Mouse (Mus musculus) T-helper 2 cell (primary cell): ENCODE data around the gene Nr0b2.

Experiments
- in situ Hi-C: fragments of 300-600 bp; cut with MboI, MseI; formaldehyde crosslinking; loops from one replicate; pipeline ENCODE4 v1.15.1; 2025; ENCODE audit warnings: high pct_unique_total_duplicates

Nr0b2 gene

GRCm38 (mm10) chr4:133552768-133553447, at the start of gene Nr0b2:
Gene Nr0b2, plus strand, starts transcription at chr4:133553376.
- in situ Hi-C loops, result no loop called here

DNA sequence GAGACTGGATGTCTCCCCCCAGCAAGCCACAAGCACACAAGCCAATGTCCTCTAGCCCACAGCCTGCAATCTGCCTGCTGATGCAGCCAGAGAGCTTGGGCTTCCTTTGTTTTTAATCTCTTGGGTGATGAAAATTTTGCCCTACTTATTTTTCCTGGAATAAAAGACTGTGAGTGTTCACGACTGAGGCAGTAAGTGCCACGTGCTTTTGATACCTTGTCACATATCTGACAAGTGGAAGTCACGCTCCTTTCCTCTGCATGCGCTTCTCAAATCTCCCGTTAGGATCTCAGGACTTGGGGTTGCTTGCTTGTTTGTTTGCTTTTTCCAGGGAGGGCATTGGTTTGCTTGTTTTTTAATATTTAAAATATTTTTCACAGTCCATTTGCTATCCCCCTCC, 48.9 kb upstream of the Nr0b2 start:
- in situ Hi-C loops, result no loop called here

DNA sequence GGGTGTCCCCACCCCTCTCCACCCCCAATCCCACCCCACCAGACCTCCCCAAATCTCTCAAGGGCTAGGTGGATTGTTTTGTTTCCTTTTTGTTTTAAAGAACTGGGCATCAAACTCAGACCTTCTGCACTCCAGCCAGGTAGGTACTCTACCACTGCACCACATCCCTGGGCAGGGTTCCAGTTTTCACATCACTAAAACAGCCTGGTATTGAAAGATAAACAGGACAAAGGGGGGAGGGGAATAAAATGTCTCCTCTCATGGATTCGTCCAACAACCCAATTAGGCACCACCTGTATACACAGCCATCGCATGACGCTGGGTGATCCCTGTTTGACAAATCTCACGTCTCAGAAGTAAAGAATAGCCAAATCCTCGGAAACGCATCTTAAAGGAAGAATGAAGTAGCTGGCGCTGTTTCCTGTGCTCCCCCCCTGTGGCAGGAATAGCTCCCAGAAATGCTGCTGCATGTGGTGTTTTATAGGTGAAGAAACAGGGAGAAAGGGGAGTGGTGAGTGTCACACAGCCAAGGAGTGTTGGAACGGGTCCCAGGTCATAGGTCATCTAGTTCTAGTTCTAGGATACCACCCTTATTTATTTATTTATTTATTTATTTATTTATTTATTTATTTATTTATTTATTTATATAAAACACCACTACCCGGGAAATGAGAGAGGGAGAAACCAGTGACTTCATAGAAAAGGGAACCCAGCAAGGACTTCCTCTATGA, 48.3 kb upstream of the Nr0b2 start:
- in situ Hi-C loops, result no loop called here

DNA sequence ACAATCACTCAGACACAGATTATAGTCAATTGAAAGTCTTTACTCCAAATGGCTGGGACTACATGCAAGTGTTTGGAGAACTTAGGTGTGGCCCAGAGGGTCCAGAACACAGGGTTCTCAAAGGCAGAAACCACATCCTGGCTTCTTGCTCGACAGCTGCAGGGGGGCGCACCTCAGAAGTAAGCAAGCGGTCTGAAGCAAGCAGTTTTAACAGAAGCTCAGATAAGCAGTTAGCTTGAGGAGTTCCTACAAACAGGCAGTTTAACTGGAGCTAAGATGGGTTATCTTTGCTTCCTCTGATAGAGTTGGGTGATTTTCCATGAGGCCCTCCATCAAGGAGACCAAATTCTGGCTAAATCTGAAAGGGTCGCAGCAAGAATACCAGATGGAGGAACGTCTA, 46.6 kb upstream of the Nr0b2 start:
- in situ Hi-C loops, result no loop called here

GRCm38 (mm10) chr4:133508990-133509389, 44.2 kb upstream of the Nr0b2 start:
- in situ Hi-C loops, result no loop called here

DNA sequence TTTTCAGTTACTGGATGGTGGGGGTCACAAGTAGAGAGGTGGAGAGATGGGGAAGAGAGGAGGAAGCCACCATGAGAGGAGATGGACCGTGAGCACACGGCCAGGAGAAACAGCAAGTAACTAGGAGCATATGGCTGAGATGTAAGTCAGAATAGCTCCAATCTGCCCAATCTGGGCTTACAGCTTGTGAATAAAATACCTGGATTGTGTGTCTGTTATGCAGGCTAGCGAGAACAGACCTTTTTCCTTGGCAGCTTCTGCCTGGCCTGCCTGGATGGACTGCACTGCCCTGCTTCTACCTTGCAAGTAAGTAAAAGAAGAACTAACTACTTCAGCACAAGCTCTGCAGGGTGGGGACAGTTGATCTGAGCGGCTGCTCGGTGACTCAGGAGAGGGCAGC, 42.1 kb upstream of the Nr0b2 start:
- in situ Hi-C loops, result loop anchor here (10.0 kb wide), 1 partner anchor 1664 kb away; no protein-coding TSS in a partner anchor

- in situ Hi-C loops, result loop anchor here (10.0 kb wide), 1 partner anchor 1662 kb away; no protein-coding TSS in a partner anchor
Measured at GRCm38 (mm10) chr4:133512511-133512910, 40.7 kb upstream of the Nr0b2 start.

- in situ Hi-C loops, result loop anchor here (10.0 kb wide), 1 partner anchor 1662 kb away; no protein-coding TSS in a partner anchor
Measured at GRCm38 (mm10) chr4:133512972-133513371, 40.2 kb upstream of the Nr0b2 start.

- in situ Hi-C loops, result loop anchor here (10.0 kb wide), 1 partner anchor 1656 kb away; no protein-coding TSS in a partner anchor
Measured at GRCm38 (mm10) chr4:133518601-133519368, 34.4 kb upstream of the Nr0b2 start, which contains the start of gene Kdf1. Gene Kdf1, plus strand, starts transcription at chr4:133518963.

GRCm38 (mm10) chr4:133519369-133519665, 33.9 kb upstream of the Nr0b2 start:
- in situ Hi-C loops, result loop anchor here (10.0 kb wide), 1 partner anchor 1655 kb away; no protein-coding TSS in a partner anchor

DNA sequence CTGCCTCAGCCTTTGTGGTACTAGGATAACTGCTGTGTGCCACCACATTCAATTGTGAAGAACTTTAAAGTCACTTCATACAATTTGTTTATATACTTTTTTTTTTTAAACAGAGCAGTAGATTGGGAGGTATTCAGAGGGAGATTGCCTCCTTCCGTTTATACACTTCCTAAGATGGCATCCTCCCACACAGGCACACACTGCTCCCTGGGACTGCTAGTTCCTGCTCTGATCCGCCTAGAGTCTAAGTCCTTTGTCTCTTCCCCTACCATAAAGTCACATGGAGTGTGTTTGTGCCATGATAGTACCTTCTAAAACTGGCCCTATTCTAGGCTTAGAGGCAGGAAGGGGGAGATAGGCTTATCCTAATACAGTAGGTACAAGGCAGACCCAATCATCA, 31.7 kb upstream of the Nr0b2 start:
- in situ Hi-C loops, result no loop called here

DNA sequence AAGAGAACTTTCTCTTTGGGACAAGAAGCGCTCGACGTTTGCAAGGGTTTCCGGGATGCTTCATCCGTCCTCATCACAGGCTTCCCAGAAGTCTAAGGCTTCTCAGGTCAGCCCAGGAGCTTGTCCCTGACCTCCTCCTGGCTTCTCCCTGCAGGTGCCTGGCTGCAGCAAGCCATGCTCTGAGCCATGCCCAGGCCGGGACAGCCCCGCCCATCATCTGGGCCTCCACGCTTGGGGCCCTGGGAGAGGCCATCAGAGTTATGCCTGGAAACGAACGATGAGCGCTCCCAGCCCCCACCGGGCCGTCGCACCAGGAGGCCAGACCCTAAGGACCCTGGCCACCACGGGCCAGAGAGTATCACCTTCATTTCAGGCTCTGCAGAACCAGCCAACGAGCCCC, 25.4 kb upstream of the Nr0b2 start:
- in situ Hi-C loops, result no loop called here

DNA sequence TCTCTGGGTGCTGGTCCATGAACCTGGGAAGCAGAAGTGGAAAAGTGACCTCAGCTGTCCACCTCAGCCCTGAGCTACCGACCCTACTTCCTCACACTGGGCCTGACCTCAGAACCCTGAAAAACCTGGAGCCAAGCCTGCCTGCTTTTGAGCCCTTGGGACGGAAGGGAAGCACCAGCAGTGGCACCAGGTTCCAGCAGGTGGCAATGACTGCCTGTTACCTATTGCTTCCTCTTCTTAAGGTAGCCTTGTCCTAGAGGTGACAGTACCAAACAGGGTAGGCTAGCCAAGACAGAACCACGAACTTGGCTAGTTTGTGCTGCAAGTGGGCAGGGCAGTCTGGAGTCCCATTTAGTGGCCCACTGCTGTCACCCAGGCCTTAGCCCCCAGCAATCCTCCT, 20.4 kb upstream of the Nr0b2 start:
- in situ Hi-C loops, result no loop called here

DNA sequence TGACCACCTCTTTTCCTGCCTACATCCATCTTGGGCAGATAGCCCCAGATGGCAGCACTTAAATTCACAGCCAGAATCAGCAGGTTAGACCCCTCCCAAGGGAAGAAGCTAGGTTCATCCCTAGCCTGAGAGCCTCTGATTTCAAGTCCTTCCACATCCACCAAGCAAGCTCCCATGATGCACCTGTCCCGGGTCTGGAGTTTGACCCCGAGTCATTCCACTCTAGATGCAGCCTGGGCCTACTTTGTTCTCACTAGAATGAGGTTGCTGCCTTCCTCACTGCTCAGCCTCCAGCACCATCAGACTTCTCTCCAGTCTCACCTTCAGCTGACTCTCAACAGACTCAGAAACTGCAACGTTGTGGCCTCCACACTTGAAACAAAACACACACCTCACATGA, 17.1 kb upstream of the Nr0b2 start:
- in situ Hi-C loops, result no loop called here

GRCm38 (mm10) chr4:133536652-133537051, 16.5 kb upstream of the Nr0b2 start:
- in situ Hi-C loops, result no loop called here

- in situ Hi-C loops, result no loop called here
Measured at GRCm38 (mm10) chr4:133545272-133546231, 7.6 kb upstream of the Nr0b2 start, which contains the start of gene Nudc. Gene Nudc, minus strand, starts transcription at chr4:133545996.

GRCm38 (mm10) chr4:133552029-133552428, 1.1 kb upstream of the Nr0b2 start:
- in situ Hi-C loops, result no loop called here

DNA sequence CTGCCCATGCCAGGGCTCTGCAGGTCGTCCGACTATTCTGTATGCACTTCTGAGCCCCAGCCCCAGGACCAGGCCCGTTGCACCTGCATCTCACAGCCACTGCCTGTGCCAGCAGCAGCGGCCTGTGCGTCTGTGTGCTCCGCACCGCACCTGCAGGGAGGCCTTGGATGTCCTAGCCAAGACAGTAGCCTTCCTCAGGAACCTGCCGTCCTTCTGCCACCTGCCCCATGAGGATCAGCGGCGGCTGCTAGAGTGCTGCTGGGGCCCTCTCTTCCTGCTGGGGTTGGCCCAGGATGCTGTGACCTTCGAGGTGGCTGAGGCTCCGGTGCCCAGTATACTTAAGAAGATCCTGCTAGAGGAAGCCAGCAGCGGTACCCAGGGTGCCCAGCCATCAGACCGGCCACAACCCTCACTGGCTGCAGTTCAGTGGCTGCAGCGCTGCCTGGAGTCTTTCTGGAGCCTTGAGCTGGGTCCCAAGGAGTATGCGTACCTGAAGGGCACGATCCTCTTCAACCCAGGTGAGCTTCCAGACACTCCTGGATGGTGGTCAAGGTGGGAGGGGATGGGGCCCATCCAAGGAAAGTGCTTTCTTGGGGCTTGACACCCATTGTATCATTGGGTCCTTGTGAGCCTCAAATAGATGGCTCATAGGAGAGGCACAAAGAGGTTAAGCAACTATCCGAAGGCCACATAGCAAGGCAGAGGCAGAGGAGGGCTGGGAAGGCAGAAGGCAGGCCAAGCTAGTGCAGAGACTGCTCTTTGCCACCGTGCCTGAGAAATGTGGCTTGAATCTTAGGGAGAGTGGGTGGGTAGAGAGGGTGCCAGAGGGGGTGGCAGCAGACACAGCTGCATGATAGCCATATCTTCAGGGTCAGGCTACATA, 513 bp downstream of the Nr0b2 start:
- in situ Hi-C loops, result no loop called here

DNA sequence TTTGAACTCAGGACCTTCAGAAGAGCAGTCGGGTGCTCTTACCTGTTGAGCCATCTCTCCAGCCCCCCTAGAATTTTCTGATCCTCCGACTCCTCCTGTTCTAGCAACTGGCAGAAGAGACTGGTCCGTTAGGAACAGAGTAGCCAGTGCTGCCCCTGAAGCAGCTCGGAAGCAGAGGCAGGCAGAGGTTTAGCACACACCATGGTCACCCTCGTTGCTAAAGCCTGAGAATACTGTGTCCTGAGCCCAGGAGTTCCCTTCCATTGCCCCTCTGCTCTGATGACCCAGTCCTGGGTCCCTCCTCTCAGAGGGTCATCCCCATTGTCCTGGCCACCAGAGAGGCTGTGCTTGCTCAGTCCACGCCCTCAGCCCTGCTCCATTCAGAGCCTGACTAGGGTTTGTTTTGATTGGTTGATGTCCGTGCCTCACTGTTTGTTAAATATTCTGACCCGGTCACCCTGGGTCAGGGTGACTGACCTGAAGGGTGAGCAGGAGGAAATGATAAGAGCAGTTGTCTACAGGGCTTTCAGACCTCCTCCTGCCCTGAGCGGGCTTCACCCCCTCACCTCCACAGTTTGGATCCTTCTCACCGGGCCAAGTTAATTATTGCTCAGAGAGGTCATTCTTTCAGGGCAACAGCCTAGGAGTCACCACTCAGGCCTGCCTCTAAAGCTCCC, 4.0 kb downstream of the Nr0b2 start:
- in situ Hi-C loops, result no loop called here
